Mouse (Mus musculus): ENCODE data around the gene Tmem266.

DNA sequence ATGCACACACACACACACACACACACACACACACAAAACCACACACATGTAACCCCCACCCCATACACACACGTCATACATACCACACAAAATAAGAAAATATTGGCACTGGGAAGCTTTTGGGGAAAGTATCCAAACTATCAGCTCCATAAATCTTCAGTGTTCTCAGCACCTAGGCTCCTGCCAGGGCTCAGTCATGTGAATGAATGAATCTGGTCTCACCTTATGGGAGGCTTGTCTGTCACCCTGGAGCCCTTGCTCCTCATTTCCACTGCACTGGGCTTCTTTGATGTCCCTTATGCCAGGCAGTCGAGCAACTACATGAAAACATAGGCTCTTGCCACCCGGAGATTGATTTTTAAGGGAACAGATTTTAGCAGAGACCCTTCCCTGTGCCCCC, 33.7 kb downstream of the Tmem266 start:
- TF ChIP-seq POLR2A (IDR thresholded peaks at IDR 0.05; ENCODE audit: extremely low read depth, insufficient read depth, low read length), result no peak
- no peak for TF ChIP-seq CTCF (IDR thresholded peaks at IDR 0.05; ENCODE audit: low read depth, low read length)
